Mouse (Mus musculus) midbrain, postnatal 0 days (tissue): ENCODE results near the gene Gnb2. TPM values are rescaled to one million over a fixed set of nuclear protein-coding genes. Genes with fewer than 3 reads are reported as not detected.

Experiments used
- ATAC-seq: fragments of 200-750 bp; cut with Nextera tagmentation; 2 replicates; pipeline ENCODE4 v1.8.0; 2017; ENCODE audit warnings: moderate number of reproducible peaks, mild to moderate bottlenecking, moderate TSS enrichment, moderate library complexity; ENCODE audit not compliant: low FRiP score
- DNase-seq: peaks from one replicate; pipeline ENCODE4 v3.0.0-alpha.2; 2015; ENCODE audit warnings: low spot score
- H3K27ac ChIP-seq: fragments of 300-500 bp; sonication (generic); 2 replicates; pipeline ENCODE4 v1.5.1; 2014; ENCODE audit warnings: low read depth, mild to moderate bottlenecking, low read length, mixed read lengths
- H3K27me3 ChIP-seq: fragments of 300-500 bp; sonication (generic); 2 replicates; pipeline ENCODE4 v1.6.1; 2014; ENCODE audit warnings: low read length, control low read depth, mixed read lengths; ENCODE audit not compliant: insufficient read depth
- H3K36me3 ChIP-seq: fragments of 300-500 bp; sonication (generic); 2 replicates; pipeline ENCODE4 v1.6.1; 2014; ENCODE audit warnings: low read length, control low read depth, mixed read lengths; ENCODE audit not compliant: insufficient read depth
- H3K4me1 ChIP-seq: fragments of 300-500 bp; sonication (generic); 2 replicates; pipeline ENCODE4 v1.6.1; 2014; ENCODE audit warnings: mild to moderate bottlenecking, control low read depth, antibody characterized with exemption, low read length, mixed read lengths; ENCODE audit not compliant: insufficient read depth
- H3K4me2 ChIP-seq: fragments of 300-500 bp; sonication (generic); 2 replicates; pipeline ENCODE4 v1.6.1; 2014; ENCODE audit warnings: low read depth, mild to moderate bottlenecking, low read length, mixed read lengths; ENCODE audit not compliant: poor library complexity, severe bottlenecking
- H3K4me3 ChIP-seq: fragments of 300-500 bp; sonication (generic); 2 replicates; pipeline ENCODE4 v1.5.1; 2014; ENCODE audit warnings: low read depth, mild to moderate bottlenecking, low read length, moderate library complexity
- H3K9ac ChIP-seq: fragments of 300-500 bp; sonication (generic); replicated peaks from 2 replicates; pipeline ENCODE4 v1.6.1; 2014; ENCODE audit warnings: mild to moderate bottlenecking, low read length, moderate library complexity, mixed read lengths; ENCODE audit not compliant: poor library complexity, severe bottlenecking
- H3K9me3 ChIP-seq: fragments of 300-500 bp; sonication (generic); 2 replicates; pipeline ENCODE4 v1.6.1; 2016; ENCODE audit warnings: low read length, control low read depth
- CTCF ChIP-seq: IDR thresholded peaks from 2 replicates; pipeline ENCODE4 v1.5.1; 2016; ENCODE audit warnings: antibody characterized with exemption, mild to moderate bottlenecking
- WGBS: fragments of 180-500 bp; shearing (Covaris S2); extraction: QIAGEN DNeasy Blood & Tissue Kit; methylation state at CpG from one replicate; pipeline ENCODE4 v1.1.7; 2014; 5-methylcytosine and 5-hydroxymethylcytosine counted together
- polyA plus RNA-seq: library from polyadenylated mRNA; unstranded; fragments of >200 nt; fragmentation: Nextera tagmentation; extraction: Ambion mirVana; gene quantifications from 2 replicates; pipeline ENCODE4 v1.2.1, GENCODE M21; 2015
- total RNA-seq: library from RNA; depleted of rRNA; stranded (reverse); fragments of >200 nt; gene quantifications from 2 replicates; pipeline ENCODE4 v1.2.3, GENCODE M21; 2014; rRNA removed

Gnb2 gene
- total RNA-seq, result 1,154 and 1,456 TPM in 2 replicates
- 590 and 632 TPM in 2 replicates for polyA plus RNA-seq

- WGBS, result under 1% methylated on average over 40 of the region's 40 CpGs
Observed at GRCm38 (mm10) chr5:137533117-137533827, at the start of gene Gnb2, which contains the start of gene Epo. TSS of gene Gnb2 (minus strand) at chr5:137533510. TSS of gene Epo (minus strand) at chr5:137533242.

DNA sequence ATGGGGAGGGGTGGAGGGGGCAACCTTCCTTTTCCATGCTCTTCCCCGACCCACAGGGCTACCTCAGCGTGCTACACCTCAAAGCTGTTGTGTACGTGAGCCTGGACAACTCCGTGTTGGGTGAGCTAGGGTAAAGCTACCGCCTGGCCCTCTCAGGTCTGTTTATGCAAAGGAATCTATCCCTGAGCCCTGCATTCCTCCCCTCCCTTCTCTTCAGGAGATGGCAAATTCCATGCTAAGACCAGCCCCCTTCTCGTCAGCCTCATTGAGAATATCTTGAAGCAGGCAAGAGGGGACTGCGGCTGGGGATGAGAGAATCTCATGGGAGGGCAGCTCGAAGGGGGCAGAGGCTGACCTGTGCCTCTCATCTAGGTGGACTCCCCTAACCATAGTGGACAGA, 49.4 kb upstream of the Gnb2 start:
- WGBS, result 46% methylated on average over 8 of the region's 8 CpGs
- Histone ChIP-seq H3K27me3 (no peaks in the 10 kb centered on the region), H3K9me3 (0 out of 2 replicates have a peak, but pooled peaks cover 2% of the 10 kb centered on the region), H3K36me3 (no peaks in the 10 kb centered on the region), H3K4me2 (peak overlapping the region; percentile 53), H3K27ac (peak overlapping the region; percentile 84), H3K9ac (peak overlapping the region; percentile 64; the same call in 1 of the 2 replicates), H3K4me3 (peak overlapping the region; percentile 34; the same call in 1 of the 2 replicates), H3K4me1 (no peaks in the 10 kb centered on the region)
- ATAC-seq (peak; percentile 15; the same call in 1 of the 2 replicates), DNase-seq (no peak)
- no peak for TF ChIP-seq CTCF

More at GRCm38 (mm10) chr5:137533117-137533827, at the start of gene Gnb2, which contains the start of gene Epo:
- Histone ChIP-seq H3K9me3 (no peaks in the 10 kb centered on the region), H3K4me1 (no peaks in the 10 kb centered on the region; the same call in 1 of the 2 replicates), H3K9ac (peak within 1 kb of the TSS; percentile 95), H3K4me3 (peak within 1 kb of the TSS; percentile 83), H3K27ac (peak within 1 kb of the TSS; percentile 98), H3K4me2 (peak within 1 kb of the TSS; percentile 91), H3K27me3 (no peaks in the 10 kb centered on the region), H3K36me3 (peaks cover 15% of the 10 kb centered on the region)
- DNase-seq (peak; percentile 99), ATAC-seq (peak; percentile 76)
- TF ChIP-seq CTCF, result no peak

DNA sequence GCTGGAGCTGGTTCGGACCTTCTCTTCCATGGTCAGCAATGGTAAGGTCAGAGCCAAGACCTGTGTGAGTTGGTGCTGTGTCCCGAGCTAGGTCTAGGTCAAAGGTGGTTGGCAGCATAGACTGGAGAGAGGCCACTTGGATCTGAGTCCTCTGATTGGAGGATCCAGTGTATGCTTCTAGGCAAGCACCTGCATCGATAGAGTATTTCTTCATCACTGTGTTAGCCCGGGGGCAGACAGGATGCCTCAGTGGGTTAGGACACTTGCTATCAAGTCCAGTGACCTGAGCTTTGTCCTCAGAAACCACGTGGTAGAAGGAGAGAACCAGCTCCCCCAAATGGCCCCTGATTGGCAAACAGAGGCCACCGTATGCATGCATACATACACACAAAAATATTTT, 46.9 kb upstream of the Gnb2 start:
- Histone ChIP-seq H3K4me2 (no peak overlapping the region), H3K9me3 (no peaks in the 10 kb centered on the region), H3K4me3 (no peak overlapping the region), H3K9ac (no peak overlapping the region), H3K27ac (no peak overlapping the region), H3K27me3 (no peaks in the 10 kb centered on the region), H3K4me1 (no peaks in the 10 kb centered on the region), H3K36me3 (no peaks in the 10 kb centered on the region)
- DNase-seq, result no peak
- TF ChIP-seq CTCF, result no peak
- 82% methylated on average over 6 of the region's 6 CpGs for WGBS
- no peak for ATAC-seq

GRCm38 (mm10) chr5:137574470-137574901, 41.2 kb upstream of the Gnb2 start:
- Histone ChIP-seq H3K27ac (0 out of 2 replicates have a peak overlapping the region, but pooled peaks have one; percentile 3), H3K4me3 (peak overlapping the region; percentile 29), H3K4me2 (peak overlapping the region; percentile 49), H3K9ac (peak overlapping the region; percentile 39; the same call in 1 of the 2 replicates), H3K4me1 (no peaks in the 10 kb centered on the region), H3K9me3 (no peaks in the 10 kb centered on the region), H3K36me3 (no peaks in the 10 kb centered on the region), H3K27me3 (no peaks in the 10 kb centered on the region)
- ATAC-seq, result peak; percentile 44
- TF ChIP-seq CTCF, result peak; percentile 51
- WGBS, result 11% methylated on average over 27 of the region's 27 CpGs
- peak; percentile 38 for DNase-seq

DNA sequence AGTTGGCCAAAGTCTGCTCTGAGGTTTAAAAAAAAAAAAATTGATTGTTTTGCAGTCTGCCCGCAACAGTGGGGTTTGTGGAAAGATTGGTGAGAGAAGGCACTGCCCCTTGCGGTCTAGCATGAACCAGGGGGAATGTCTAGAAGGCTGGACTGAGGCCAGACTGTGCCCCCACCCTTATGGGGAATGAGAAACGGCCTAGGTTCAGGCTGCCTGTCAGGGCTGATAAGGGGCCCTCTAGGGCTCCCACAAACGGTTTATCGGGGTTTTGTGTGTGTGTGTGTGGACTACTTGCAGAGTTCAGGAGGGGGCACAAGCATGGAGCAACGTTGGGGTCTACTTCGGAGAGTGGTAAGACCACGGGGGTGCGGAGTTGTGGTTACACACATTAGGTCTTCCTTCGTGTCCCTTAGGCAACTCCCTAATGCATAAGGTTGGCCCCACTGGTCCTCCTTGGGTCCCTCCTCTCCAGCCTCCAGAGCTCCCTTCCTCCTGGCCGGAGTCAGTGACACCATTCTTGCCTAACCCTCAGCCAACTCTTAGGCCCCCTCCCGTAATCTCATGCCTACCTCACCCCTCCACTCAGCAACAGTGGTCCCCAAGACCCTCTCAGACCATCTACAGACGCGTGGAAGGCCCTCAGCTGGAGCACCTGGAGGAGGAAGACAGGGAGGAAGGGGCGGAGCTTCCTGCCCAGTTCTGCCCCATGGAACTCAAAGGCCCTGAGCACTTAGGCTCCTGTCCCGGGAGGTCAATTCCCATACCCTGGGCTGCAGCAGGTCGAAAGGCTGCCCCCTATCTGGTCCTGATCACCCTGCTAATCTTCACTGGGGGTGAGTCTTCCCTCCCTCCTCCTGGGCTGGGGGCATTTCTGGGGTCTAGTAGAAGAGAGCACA, 37.6 kb upstream of the Gnb2 start:
- no peak for TF ChIP-seq CTCF
- H3K4me3 ChIP-seq, result no peak overlapping the region
- DNase-seq (no peak), ATAC-seq (peak; percentile 36; the same call in 1 of the 2 replicates)
- H3K27ac ChIP-seq, result no peak overlapping the region
- no peak overlapping the region for H3K9ac ChIP-seq
- H3K4me1 ChIP-seq, result no peaks in the 10 kb centered on the region
- H3K9me3 ChIP-seq, result no peaks in the 10 kb centered on the region
- H3K36me3 ChIP-seq, result peaks cover 15% of the 10 kb centered on the region
- no peak overlapping the region for H3K4me2 ChIP-seq
- no peaks in the 10 kb centered on the region for H3K27me3 ChIP-seq
- 87% methylated on average over 17 of the region's 17 CpGs for WGBS
